Mouse (Mus musculus) hindbrain, embryonic 16.5 days (tissue): ENCODE results near the gene Ankrd44. TPM values are rescaled to one million over a fixed set of nuclear protein-coding genes. Genes with fewer than 3 reads are reported as not detected.
A peak's percentile ranks its signal among the peaks of the same experiment; 100 is the strongest.

Experiments used
- ATAC-seq: fragments of 200-750 bp; cut with Nextera tagmentation; 2 replicates; pipeline ENCODE4 v1.8.0; 2017; ENCODE audit warnings: moderate TSS enrichment, moderate library complexity
- H3K27ac ChIP-seq: fragments of 300-500 bp; sonication (generic); 2 replicates; pipeline ENCODE4 v1.5.1; 2014; ENCODE audit warnings: low read depth, mild to moderate bottlenecking, control low read depth, low read length, moderate library complexity
- H3K27me3 ChIP-seq: fragments of 300-500 bp; sonication (generic); replicated peaks from 2 replicates; pipeline ENCODE4 v1.6.1; 2014; ENCODE audit warnings: low read length; ENCODE audit not compliant: control insufficient read depth, insufficient read depth
- H3K36me3 ChIP-seq: fragments of 300-500 bp; sonication (generic); 2 replicates; pipeline ENCODE4 v1.6.1; 2014; ENCODE audit warnings: mild to moderate bottlenecking, low read length, moderate library complexity, mixed read lengths; ENCODE audit not compliant: control insufficient read depth, insufficient read depth
- H3K4me1 ChIP-seq: fragments of 300-500 bp; sonication (generic); 2 replicates; pipeline ENCODE4 v1.6.1; 2014; ENCODE audit warnings: low read depth, low read length; ENCODE audit not compliant: control insufficient read depth, insufficient read depth
- H3K4me2 ChIP-seq: fragments of 300-500 bp; sonication (generic); 2 replicates; pipeline ENCODE4 v1.6.1; 2014; ENCODE audit warnings: mild to moderate bottlenecking, low read length, control low read depth, moderate library complexity
- H3K4me3 ChIP-seq: fragments of 300-500 bp; sonication (generic); 2 replicates; pipeline ENCODE4 v1.5.1; 2014; ENCODE audit warnings: mild to moderate bottlenecking, low read length, control low read depth, moderate library complexity
- H3K9ac ChIP-seq: fragments of 300-500 bp; sonication (generic); 2 replicates; pipeline ENCODE4 v1.6.1; 2014; ENCODE audit warnings: low read depth, mild to moderate bottlenecking, control low read depth, low read length, moderate library complexity
- H3K9me3 ChIP-seq: fragments of 300-500 bp; sonication (generic); 2 replicates; pipeline ENCODE4 v1.6.1; 2014; ENCODE audit warnings: mild to moderate bottlenecking, low read length, moderate library complexity; ENCODE audit not compliant: control insufficient read depth
- WGBS: fragments of 180-500 bp; shearing (Covaris S2); extraction: QIAGEN DNeasy Blood & Tissue Kit; methylation state at CpG from one replicate; pipeline ENCODE4 v1.1.7; 2014; 5-methylcytosine and 5-hydroxymethylcytosine counted together
- polyA plus RNA-seq: library from polyadenylated mRNA; unstranded; fragments of >200 nt; fragmentation: Nextera tagmentation; extraction: Ambion mirVana; gene quantifications from 2 replicates; pipeline ENCODE4 v1.2.1, GENCODE M21; 2015

Gene Ankrd44
- polyA plus RNA-seq, 1 experiment from 2014 or later = 19.5 TPM

DNA sequence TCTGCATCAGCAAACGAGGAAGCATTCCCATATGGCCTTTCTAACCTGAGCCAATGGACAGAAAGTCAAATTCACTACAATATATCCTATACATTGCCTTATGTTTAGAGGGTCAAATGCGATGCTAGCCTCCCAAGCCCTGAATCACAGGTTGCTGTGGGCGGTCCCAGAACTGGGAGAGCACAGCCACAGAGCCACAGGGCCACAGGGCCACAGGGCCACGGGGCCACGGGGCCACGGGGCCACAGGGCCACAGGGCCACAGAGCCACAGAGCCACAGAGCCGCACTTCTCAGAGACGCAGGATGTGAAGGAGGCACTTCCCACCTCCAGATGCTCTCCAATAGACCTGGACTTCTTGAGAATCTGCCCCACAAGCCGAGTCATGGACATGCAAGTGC is 121.8 kb downstream of the Ankrd44 start:
- Histone ChIP-seq H3K27me3 (no peaks in the 10 kb centered on the region), H3K27ac (no peak overlapping the region), H3K4me1 (no peaks in the 10 kb centered on the region), H3K9ac (no peak overlapping the region), H3K36me3 (no peaks in the 10 kb centered on the region), H3K4me3 (no peak overlapping the region), H3K9me3 (no peaks in the 10 kb centered on the region), H3K4me2 (no peak overlapping the region)
- ATAC-seq = no peak
- 93% methylated on average over 9 of the region's 9 CpGs for WGBS

DNA sequence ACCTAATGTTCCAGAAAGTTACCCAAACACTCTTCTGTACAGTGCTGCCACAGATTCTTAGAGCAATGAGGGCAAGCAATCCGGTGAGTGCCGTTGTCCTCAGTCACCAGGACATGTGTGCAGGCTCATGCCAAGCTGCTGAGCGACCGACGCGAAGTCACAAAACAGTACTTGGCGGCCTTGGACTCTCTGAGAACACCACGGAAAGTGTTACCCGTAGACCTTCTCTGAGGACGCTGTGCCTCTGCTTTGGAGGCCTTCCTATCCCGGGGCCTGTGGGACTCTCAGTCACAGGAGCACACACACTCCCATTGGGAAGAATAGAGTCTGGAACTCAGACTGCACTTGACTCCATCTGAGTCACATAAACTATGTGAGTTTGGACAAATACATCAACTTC is 123.5 kb downstream of the Ankrd44 start:
- peak; percentile 24; the same call in 1 of the 2 replicates for ATAC-seq
- no peaks in the 10 kb centered on the region for H3K4me1 ChIP-seq
- H3K27ac ChIP-seq = no peak overlapping the region
- no peaks in the 10 kb centered on the region for H3K9me3 ChIP-seq
- H3K36me3 ChIP-seq = no peaks in the 10 kb centered on the region
- H3K27me3 ChIP-seq = no peaks in the 10 kb centered on the region
- no peak overlapping the region for H3K4me3 ChIP-seq
- no peak overlapping the region for H3K9ac ChIP-seq
- no peak overlapping the region for H3K4me2 ChIP-seq
- 78% methylated on average over 11 of the region's 11 CpGs for WGBS

DNA sequence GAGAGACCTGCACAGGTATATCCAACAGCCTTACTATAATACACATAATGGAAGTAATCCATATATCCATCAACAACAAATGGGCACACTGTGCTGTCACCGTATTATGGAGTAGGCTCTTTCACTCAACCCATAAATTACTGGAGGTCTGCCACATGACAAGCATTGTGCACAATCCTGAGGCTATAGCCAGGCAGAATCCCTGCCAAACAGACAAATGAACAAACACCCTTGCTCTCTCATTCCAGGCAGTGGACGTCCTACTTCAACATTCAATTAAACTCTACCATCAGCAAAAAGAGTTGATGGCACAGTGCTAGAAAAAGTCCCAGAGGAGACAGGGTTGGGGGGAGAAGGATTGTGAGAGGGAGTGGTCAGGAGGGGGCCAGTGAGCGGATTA is 124.9 kb downstream of the Ankrd44 start:
- Histone ChIP-seq H3K27me3 (no peaks in the 10 kb centered on the region), H3K9ac (no peak overlapping the region), H3K4me2 (no peak overlapping the region), H3K4me3 (no peak overlapping the region), H3K27ac (no peak overlapping the region), H3K36me3 (no peaks in the 10 kb centered on the region), H3K9me3 (no peaks in the 10 kb centered on the region), H3K4me1 (no peaks in the 10 kb centered on the region)
- ATAC-seq = no peak
- whole genome bisulfite sequencing = 76% methylated on average over 3 of the region's 3 CpGs

- H3K9me3 ChIP-seq = no peaks in the 10 kb centered on the region
- H3K27me3 ChIP-seq = no peaks in the 10 kb centered on the region
- 69% methylated on average over 1 of the region's 1 CpGs for WGBS
Measured at GRCm38 (mm10) chr1:54799421-54799820, 126.8 kb downstream of the Ankrd44 start.

DNA sequence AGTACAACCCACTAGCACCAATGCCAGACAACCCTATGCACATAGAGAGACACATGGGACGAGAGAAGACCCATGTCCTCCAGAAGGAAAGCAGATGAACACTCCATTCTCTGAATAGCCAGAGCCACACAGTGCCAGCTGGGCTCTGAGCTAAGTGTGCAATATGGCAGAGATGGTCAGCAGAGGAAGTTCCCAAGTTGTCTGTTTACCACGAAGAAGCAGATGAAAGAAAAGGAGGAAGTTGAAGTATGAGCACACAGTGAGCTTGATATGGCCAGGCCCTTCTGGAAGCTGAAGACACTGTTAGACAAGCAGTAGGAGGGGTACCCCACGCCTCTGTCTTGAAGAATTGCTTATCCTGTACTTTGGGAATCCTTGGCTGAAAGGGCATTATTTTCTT is 127.8 kb downstream of the Ankrd44 start:
- Histone ChIP-seq H3K9me3 (no peaks in the 10 kb centered on the region), H3K4me3 (no peak overlapping the region), H3K27ac (no peak overlapping the region), H3K27me3 (no peaks in the 10 kb centered on the region), H3K4me1 (no peaks in the 10 kb centered on the region), H3K36me3 (no peaks in the 10 kb centered on the region), H3K9ac (no peak overlapping the region), H3K4me2 (no peak overlapping the region)
- ATAC-seq = no peak
- 83% methylated on average over 3 of the region's 3 CpGs for WGBS

More at GRCm38 (mm10) chr1:54799421-54799820, 126.8 kb downstream of the Ankrd44 start:
- H3K36me3 ChIP-seq = no peaks in the 10 kb centered on the region
- no peaks in the 10 kb centered on the region for H3K4me1 ChIP-seq
- no peak overlapping the region for H3K9ac ChIP-seq
- H3K4me2 ChIP-seq = no peak overlapping the region
- no peak overlapping the region for H3K27ac ChIP-seq
- no peak overlapping the region for H3K4me3 ChIP-seq
- ATAC-seq = no peak

GRCm38 (mm10) chr1:54794709-54795108 is 131.5 kb downstream of the Ankrd44 start:
- H3K4me1 ChIP-seq = no peaks in the 10 kb centered on the region
- no peak overlapping the region for H3K4me3 ChIP-seq
- H3K4me2 ChIP-seq = no peak overlapping the region
- H3K9me3 ChIP-seq = no peaks in the 10 kb centered on the region
- 95% methylated on average over 2 of the region's 2 CpGs for WGBS
- no peak overlapping the region for H3K27ac ChIP-seq
- H3K9ac ChIP-seq = no peak overlapping the region
- no peak for ATAC-seq
- H3K27me3 ChIP-seq = no peaks in the 10 kb centered on the region
- no peaks in the 10 kb centered on the region for H3K36me3 ChIP-seq

DNA sequence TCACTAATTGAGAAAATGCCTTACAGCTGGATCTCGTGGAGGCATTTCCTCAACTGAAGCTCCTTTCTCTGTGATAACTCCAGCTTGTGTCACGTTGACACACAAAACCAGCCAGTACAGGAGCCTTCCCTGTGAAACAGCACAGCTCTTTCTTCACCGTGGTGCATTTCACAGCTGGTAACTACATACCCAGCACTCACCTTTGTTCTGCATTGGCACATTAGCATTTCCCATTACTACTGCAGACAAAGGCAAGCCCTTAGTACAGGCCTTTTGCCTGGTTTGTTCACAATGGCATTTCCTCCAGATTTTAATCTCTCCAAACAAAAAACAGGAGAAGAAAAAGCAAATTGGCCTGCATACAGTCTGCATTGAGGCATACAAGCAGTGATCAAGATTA is 134.8 kb downstream of the Ankrd44 start:
- H3K4me1 ChIP-seq = no peaks in the 10 kb centered on the region; the same call in 1 of the 2 replicates
- H3K4me2 ChIP-seq = no peak overlapping the region
- H3K4me3 ChIP-seq = no peak overlapping the region
- H3K9ac ChIP-seq = no peak overlapping the region
- no peak overlapping the region for H3K27ac ChIP-seq
- no peaks in the 10 kb centered on the region for H3K27me3 ChIP-seq
- H3K9me3 ChIP-seq = no peaks in the 10 kb centered on the region
- no peak for ATAC-seq
- no peaks in the 10 kb centered on the region for H3K36me3 ChIP-seq
- WGBS = 21% methylated on average over 3 of the region's 3 CpGs

DNA sequence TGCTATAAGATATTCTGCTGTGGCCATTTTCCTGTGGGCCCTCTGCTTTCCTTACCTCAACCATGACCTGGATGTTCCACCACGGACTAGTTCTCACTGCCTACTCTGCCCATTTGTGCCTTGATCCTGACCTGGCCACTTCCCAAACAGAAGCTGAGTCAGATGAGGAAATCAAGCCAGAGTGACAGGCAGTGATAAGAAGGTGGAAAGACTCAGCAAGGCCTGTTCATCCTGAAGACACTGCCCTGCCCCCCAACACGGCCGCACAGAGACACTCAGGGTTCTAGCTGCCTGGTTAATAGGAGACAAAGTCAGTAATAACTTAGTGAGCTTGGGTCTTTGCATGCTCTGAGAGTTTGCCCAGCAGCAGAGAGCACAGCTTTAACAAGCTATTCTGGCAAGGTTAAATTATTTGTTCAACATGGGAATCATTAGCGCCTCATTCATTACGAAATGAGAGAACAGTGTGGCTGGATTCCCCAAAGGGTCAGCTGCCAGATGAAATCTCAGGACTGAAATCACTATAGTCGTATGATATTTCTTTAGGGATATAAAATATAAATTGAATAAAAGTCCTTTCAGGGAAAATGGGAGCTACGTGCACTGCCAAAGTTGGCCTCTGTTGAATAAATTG is 136.7 kb downstream of the Ankrd44 start:
- no peaks in the 10 kb centered on the region; the same call in 1 of the 2 replicates for H3K4me1 ChIP-seq
- WGBS = 66% methylated on average over 7 of the region's 7 CpGs
- H3K27ac ChIP-seq = peak overlapping the region; percentile 25; the same call in 1 of the 2 replicates
- no peak overlapping the region for H3K4me3 ChIP-seq
- no peak overlapping the region for H3K9ac ChIP-seq
- H3K36me3 ChIP-seq = no peaks in the 10 kb centered on the region
- no peaks in the 10 kb centered on the region for H3K9me3 ChIP-seq
- no peaks in the 10 kb centered on the region for H3K27me3 ChIP-seq
- no peak overlapping the region for H3K4me2 ChIP-seq
- peak; percentile 7; the same call in 1 of the 2 replicates for ATAC-seq

GRCm38 (mm10) chr1:54788337-54788736 is 137.8 kb downstream of the Ankrd44 start:
- no peak overlapping the region for H3K4me3 ChIP-seq
- no peaks in the 10 kb centered on the region for H3K27me3 ChIP-seq
- no peak overlapping the region for H3K9ac ChIP-seq
- ATAC-seq = no peak
- H3K4me2 ChIP-seq = no peak overlapping the region
- H3K9me3 ChIP-seq = no peaks in the 10 kb centered on the region
- WGBS = 55% methylated on average over 4 of the region's 4 CpGs
- H3K27ac ChIP-seq = peak overlapping the region; percentile 55; the same call in 1 of the 2 replicates
- H3K36me3 ChIP-seq = no peaks in the 10 kb centered on the region
- H3K4me1 ChIP-seq = no peaks in the 10 kb centered on the region; the same call in 1 of the 2 replicates
